Mouse (Mus musculus) liver, embryonic 11.5 days (tissue): ENCODE results near the gene Pdzph1. TPM values are rescaled to one million over a fixed set of nuclear protein-coding genes. Genes with fewer than 3 reads are reported as not detected.
A peak's percentile ranks its signal among the peaks of the same experiment; 100 is the strongest.

ENCODE experiments used
- ATAC-seq: fragments of 200-750 bp; cut with Nextera tagmentation; replicated peaks from 2 replicates; pipeline ENCODE4 v1.8.0; 2017; ENCODE audit warnings: moderate number of reproducible peaks, mild to moderate bottlenecking, moderate TSS enrichment, moderate library complexity; ENCODE audit not compliant: low FRiP score
- DNase-seq: peaks from one replicate; pipeline ENCODE4 v3.0.0-alpha.2; 2017; ENCODE audit warnings: low spot score
- H3K27ac ChIP-seq: fragments of 300-500 bp; sonication (generic); 2 replicates; pipeline ENCODE4 v1.5.1; 2014; ENCODE audit warnings: mild to moderate bottlenecking, low read depth, low read length, control low read depth
- H3K27me3 ChIP-seq: fragments of 300-500 bp; sonication (generic); replicated peaks from 2 replicates; pipeline ENCODE4 v1.6.1; 2014; ENCODE audit warnings: low read length, mixed read lengths; ENCODE audit not compliant: control insufficient read depth, insufficient read depth
- H3K36me3 ChIP-seq: fragments of 300-500 bp; sonication (generic); 2 replicates; pipeline ENCODE4 v1.6.1; 2014; ENCODE audit warnings: mild to moderate bottlenecking, low read length, moderate library complexity, mixed read lengths; ENCODE audit not compliant: control insufficient read depth, insufficient read depth
- H3K4me1 ChIP-seq: fragments of 300-500 bp; sonication (generic); replicated peaks from 2 replicates; pipeline ENCODE4 v1.6.1; 2014; ENCODE audit warnings: low read length, mixed read lengths; ENCODE audit not compliant: control insufficient read depth, insufficient read depth
- H3K4me2 ChIP-seq: fragments of 300-500 bp; sonication (generic); 2 replicates; pipeline ENCODE4 v1.6.1; 2014; ENCODE audit warnings: mild to moderate bottlenecking, control low read depth, moderate library complexity
- H3K4me3 ChIP-seq: fragments of 300-500 bp; sonication (generic); 2 replicates; pipeline ENCODE4 v1.5.1; 2014; ENCODE audit warnings: low read depth, low read length, control low read depth
- H3K9ac ChIP-seq: fragments of 300-500 bp; sonication (generic); 2 replicates; pipeline ENCODE4 v1.6.1; 2014; ENCODE audit warnings: low read depth, low read length, control low read depth
- H3K9me3 ChIP-seq: fragments of 300-500 bp; sonication (generic); 2 replicates; pipeline ENCODE4 v1.6.1; 2016; ENCODE audit warnings: low read length, inconsistent platforms, mixed read lengths; ENCODE audit not compliant: control insufficient read depth
- WGBS: fragments of 180-500 bp; shearing (Covaris S2); extraction: QIAGEN DNeasy Blood & Tissue Kit; methylation state at CpG from one replicate; pipeline ENCODE4 v1.1.7; 2014; 5-methylcytosine and 5-hydroxymethylcytosine counted together
- polyA plus RNA-seq: library from polyadenylated mRNA; unstranded; fragments of >200 nt; fragmentation: Nextera tagmentation; extraction: Ambion mirVana; gene quantifications from 2 replicates; pipeline ENCODE4 v1.2.1, GENCODE M21; 2014

Pdzph1 gene
- polyA plus RNA-seq: 0.51 and 0.57 TPM in 2 replicates

DNA sequence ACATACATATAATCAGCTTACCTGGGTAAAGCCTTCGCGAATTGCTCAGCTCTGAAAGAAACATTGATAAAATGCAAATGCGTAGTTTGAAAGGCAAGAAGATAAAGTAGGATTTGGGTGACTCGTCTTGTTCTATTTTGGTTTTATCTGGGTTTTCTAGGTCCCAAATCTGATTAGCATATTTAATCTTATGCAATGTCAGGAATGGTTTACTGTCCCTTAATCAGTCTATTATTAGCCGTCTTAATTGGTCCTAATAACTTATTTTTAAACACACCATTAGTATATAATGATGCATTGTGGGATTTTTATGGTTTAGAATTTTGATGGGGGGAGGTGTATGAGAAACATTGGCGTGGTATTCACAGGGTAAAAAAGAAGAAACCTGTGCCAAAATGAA lies at the start of gene Pdzph1:
Gene Pdzph1, minus strand, starts transcription at position 101 of the 400 bp plus-strand sequence.
- Histone ChIP-seq H3K9ac (no peak within 1 kb of the TSS), H3K27ac (no peak within 1 kb of the TSS), H3K4me1 (no peaks in the 10 kb centered on the region), H3K9me3 (no peaks in the 10 kb centered on the region), H3K36me3 (no peaks in the 10 kb centered on the region), H3K4me3 (no peak within 1 kb of the TSS), H3K27me3 (no peaks in the 10 kb centered on the region), H3K4me2 (no peak within 1 kb of the TSS)
- no peak for ATAC-seq
- DNase-seq: no peak
- 76% methylated on average over 6 of the region's 6 CpGs for WGBS

DNA sequence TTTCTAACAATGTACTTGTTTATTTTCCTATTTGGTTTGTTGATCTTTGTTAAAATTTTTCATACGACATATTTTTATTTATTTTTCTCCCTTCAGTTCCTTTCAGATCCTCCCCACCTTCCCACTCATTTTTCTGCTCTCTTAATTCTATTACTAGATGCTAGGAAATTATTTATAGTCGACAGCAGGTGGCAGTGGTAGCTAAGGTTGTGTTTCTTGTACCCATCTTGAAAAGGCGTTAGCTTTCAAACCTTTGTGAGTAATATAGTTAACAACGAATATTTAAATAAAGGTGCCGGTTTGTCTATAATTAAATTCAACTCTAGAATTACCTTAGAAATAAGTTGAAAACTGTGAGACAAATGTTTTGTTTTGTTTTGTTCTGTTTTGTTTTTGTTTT lies 48.6 kb upstream of the Pdzph1 start:
- H3K36me3 ChIP-seq: no peaks in the 10 kb centered on the region
- ATAC-seq: no peak
- DNase-seq: no peak
- no peak overlapping the region for H3K9ac ChIP-seq
- no peak overlapping the region for H3K4me2 ChIP-seq
- no peak overlapping the region for H3K4me3 ChIP-seq
- H3K27me3 ChIP-seq: no peaks in the 10 kb centered on the region
- WGBS: 50% methylated on average over 5 of the region's 5 CpGs
- no peak overlapping the region for H3K27ac ChIP-seq
- H3K9me3 ChIP-seq: no peaks in the 10 kb centered on the region
- no peaks in the 10 kb centered on the region for H3K4me1 ChIP-seq

- WGBS: 90% methylated on average over 3 of the region's 3 CpGs
Observed at GRCm38 (mm10) chr17:59033445-59033844, 42.3 kb upstream of the Pdzph1 start.

DNA sequence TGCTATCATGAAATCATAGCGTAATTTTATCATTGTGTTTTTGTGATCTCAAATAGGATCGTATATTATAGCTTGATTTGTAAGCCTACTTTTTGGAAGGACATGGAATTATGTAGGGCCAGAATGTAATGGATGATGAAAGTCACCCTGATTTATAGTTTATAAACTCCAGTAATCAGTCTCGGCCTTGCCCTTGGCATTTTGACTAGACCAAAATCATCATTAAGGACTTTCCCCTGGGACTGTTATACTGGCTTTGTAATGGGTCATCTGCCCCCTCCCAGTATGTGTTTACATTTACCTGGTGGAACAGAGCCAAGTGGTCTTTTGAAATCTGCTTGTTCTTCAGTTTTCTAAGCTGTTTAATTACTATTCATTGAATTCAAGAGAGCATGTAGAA lies 35.2 kb upstream of the Pdzph1 start:
- Histone ChIP-seq H3K27me3 (no peaks in the 10 kb centered on the region), H3K4me3 (no peak overlapping the region), H3K9me3 (no peaks in the 10 kb centered on the region), H3K9ac (no peak overlapping the region), H3K4me2 (no peak overlapping the region), H3K4me1 (no peaks in the 10 kb centered on the region), H3K36me3 (no peaks in the 10 kb centered on the region), H3K27ac (no peak overlapping the region)
- ATAC-seq (no peak), DNase-seq (no peak)
- WGBS: 83% methylated on average over 3 of the region's 3 CpGs

More at GRCm38 (mm10) chr17:59033445-59033844, 42.3 kb upstream of the Pdzph1 start:
- H3K27ac ChIP-seq: no peak overlapping the region
- H3K4me2 ChIP-seq: no peak overlapping the region
- no peaks in the 10 kb centered on the region for H3K9me3 ChIP-seq
- no peaks in the 10 kb centered on the region for H3K4me1 ChIP-seq
- H3K36me3 ChIP-seq: no peaks in the 10 kb centered on the region
- no peak overlapping the region for H3K4me3 ChIP-seq
- DNase-seq: no peak
- H3K9ac ChIP-seq: no peak overlapping the region
- no peaks in the 10 kb centered on the region for H3K27me3 ChIP-seq
- no peak for ATAC-seq

DNA sequence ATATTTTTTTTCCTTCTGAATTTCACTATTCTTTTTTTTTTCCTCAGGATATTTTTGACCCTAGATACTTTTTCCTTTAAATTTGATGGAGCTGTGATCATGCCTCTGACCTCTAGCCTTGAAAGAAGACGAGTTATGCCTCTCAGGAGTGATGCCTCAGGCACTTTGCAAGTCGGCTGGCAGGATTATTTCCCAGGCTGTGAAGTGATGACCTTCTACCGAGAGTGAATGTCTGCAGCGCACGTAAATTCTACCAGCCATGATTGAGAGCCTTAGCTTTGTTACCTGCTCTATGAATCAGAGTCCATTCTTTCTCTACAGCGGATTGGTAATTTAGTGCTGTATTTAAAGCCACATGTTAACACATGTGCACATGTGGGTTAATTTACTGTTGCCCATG lies 33.3 kb upstream of the Pdzph1 start:
- H3K9ac ChIP-seq: no peak overlapping the region
- no peaks in the 10 kb centered on the region for H3K9me3 ChIP-seq
- no peak overlapping the region for H3K4me3 ChIP-seq
- H3K4me1 ChIP-seq: no peaks in the 10 kb centered on the region
- ATAC-seq (no peak), DNase-seq (no peak)
- no peaks in the 10 kb centered on the region for H3K27me3 ChIP-seq
- H3K27ac ChIP-seq: no peak overlapping the region
- WGBS: 64% methylated on average over 6 of the region's 6 CpGs
- H3K36me3 ChIP-seq: no peaks in the 10 kb centered on the region
- H3K4me2 ChIP-seq: no peak overlapping the region

DNA sequence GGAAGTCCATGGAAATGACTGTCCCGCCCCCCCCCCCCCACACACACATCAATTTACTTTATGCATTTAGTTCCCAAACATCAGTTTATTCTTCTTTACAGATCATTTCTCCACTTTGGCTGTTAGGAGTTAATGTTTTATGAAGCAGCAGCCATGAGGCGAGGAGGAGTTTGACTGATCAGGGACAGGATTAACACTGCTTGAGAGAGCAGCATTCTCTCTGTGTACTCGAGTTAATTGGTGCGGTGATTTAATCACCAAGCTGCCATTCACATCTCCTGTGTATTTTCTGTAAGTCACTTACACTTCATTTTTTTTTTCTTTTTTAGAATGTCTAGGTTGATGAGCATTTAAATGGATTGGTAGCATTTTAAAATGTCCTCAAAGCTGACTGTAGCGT lies 32.8 kb upstream of the Pdzph1 start:
- WGBS: 64% methylated on average over 5 of the region's 5 CpGs
- Histone ChIP-seq H3K36me3 (no peaks in the 10 kb centered on the region), H3K4me3 (no peak overlapping the region), H3K27me3 (no peaks in the 10 kb centered on the region), H3K4me2 (no peak overlapping the region), H3K4me1 (no peaks in the 10 kb centered on the region), H3K27ac (no peak overlapping the region), H3K9ac (no peak overlapping the region), H3K9me3 (no peaks in the 10 kb centered on the region)
- DNase-seq (no peak), ATAC-seq (no peak)

- no peaks in the 10 kb centered on the region for H3K9me3 ChIP-seq
- no peaks in the 10 kb centered on the region for H3K27me3 ChIP-seq
- H3K9ac ChIP-seq: no peak overlapping the region
- WGBS: 87% methylated on average over 4 of the region's 4 CpGs
- ATAC-seq: no peak
- no peak overlapping the region for H3K27ac ChIP-seq
- no peaks in the 10 kb centered on the region for H3K36me3 ChIP-seq
- DNase-seq: no peak
- H3K4me1 ChIP-seq: no peaks in the 10 kb centered on the region
- H3K4me3 ChIP-seq: no peak overlapping the region
- no peak overlapping the region for H3K4me2 ChIP-seq
Observed at GRCm38 (mm10) chr17:59018666-59019065, 27.5 kb upstream of the Pdzph1 start.

DNA sequence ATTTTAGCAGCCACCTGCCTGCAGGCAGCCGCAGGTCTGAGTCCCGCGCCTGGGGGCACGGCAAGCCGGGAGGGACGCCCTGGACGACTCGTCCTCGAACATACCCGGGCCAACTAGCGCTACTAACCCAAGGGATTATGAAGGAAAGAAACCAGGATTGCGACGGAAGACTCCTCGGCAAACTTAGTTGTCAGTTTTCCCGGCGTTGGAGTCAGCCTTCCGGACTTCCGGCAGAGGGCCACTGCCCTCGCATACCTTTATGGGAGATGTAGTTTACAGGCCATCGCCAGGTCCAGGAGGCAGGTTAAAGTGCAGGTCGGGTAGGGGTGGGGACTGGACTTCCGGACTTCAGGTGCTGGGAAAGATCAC lies 21.9 kb upstream of the Pdzph1 start, which contains the start of gene Nudt12:
Gene Nudt12, minus strand, starts transcription at position 282 of the 369 bp plus-strand sequence.
- Histone ChIP-seq H3K9ac (peak within 1 kb of the TSS; percentile 83), H3K27ac (peak within 1 kb of the TSS; percentile 38), H3K9me3 (no peaks in the 10 kb centered on the region), H3K4me3 (peak within 1 kb of the TSS; percentile 76), H3K36me3 (no peaks in the 10 kb centered on the region), H3K4me2 (peak within 1 kb of the TSS; percentile 81), H3K27me3 (no peaks in the 10 kb centered on the region), H3K4me1 (no peaks in the 10 kb centered on the region)
- WGBS: 0% methylated on average over 22 of the region's 22 CpGs
- DNase-seq (peak; percentile 66), ATAC-seq (peak; percentile 87)

- Histone ChIP-seq H3K27ac (peak overlapping the region; percentile 38), H3K4me3 (peak overlapping the region; percentile 76), H3K9ac (peak overlapping the region; percentile 83), H3K4me1 (no peaks in the 10 kb centered on the region), H3K36me3 (no peaks in the 10 kb centered on the region), H3K9me3 (no peaks in the 10 kb centered on the region), H3K27me3 (no peaks in the 10 kb centered on the region), H3K4me2 (peak overlapping the region; percentile 81)
- DNase-seq (peak; percentile 35), ATAC-seq (peak; percentile 82)
- WGBS: 11% methylated on average over 15 of the region's 15 CpGs
Observed at GRCm38 (mm10) chr17:59012421-59013090, 21.4 kb upstream of the Pdzph1 start.
